Mouse (Mus musculus) midbrain, embryonic 14.5 days (tissue): ENCODE results near the gene Rassf5. TPM values are rescaled to one million over a fixed set of nuclear protein-coding genes. Genes with fewer than 3 reads are reported as not detected.
"Not testable (repeated sequence)": the region's sequence is repeated elsewhere in the genome, so short reads cannot be mapped to it uniquely, and the experiment has no call there.

Experiments
- ATAC-seq: fragments of 200-750 bp; cut with Nextera tagmentation; 2 replicates; pipeline ENCODE4 v1.8.0; 2017; ENCODE audit warnings: moderate number of reproducible peaks, moderate library complexity; ENCODE audit not compliant: low FRiP score, low TSS enrichment
- DNase-seq: peaks from one replicate; pipeline ENCODE4 v3.0.0-alpha.2; 2015
- H3K27ac ChIP-seq: fragments of 300-500 bp; sonication (generic); replicated peaks from 2 replicates; pipeline ENCODE4 v1.5.1; 2014; ENCODE audit warnings: mild to moderate bottlenecking, low read depth, low read length, moderate library complexity
- H3K27me3 ChIP-seq: fragments of 300-500 bp; sonication (generic); 2 replicates; pipeline ENCODE4 v1.6.1; 2014; ENCODE audit warnings: low read length, control low read depth, mixed read lengths; ENCODE audit not compliant: control insufficient read depth, insufficient read depth
- H3K36me3 ChIP-seq: fragments of 300-500 bp; sonication (generic); 2 replicates; pipeline ENCODE4 v1.6.1; 2014; ENCODE audit warnings: low read length, control low read depth; ENCODE audit not compliant: control insufficient read depth, insufficient read depth
- H3K4me1 ChIP-seq: fragments of 300-500 bp; sonication (generic); 2 replicates; pipeline ENCODE4 v1.6.1; 2014; ENCODE audit warnings: mild to moderate bottlenecking, antibody characterized with exemption, low read length, control low read depth; ENCODE audit not compliant: control insufficient read depth, insufficient read depth
- H3K4me2 ChIP-seq: fragments of 300-500 bp; sonication (generic); 2 replicates; pipeline ENCODE4 v1.6.1; 2014; ENCODE audit warnings: mild to moderate bottlenecking, low read length, moderate library complexity
- H3K4me3 ChIP-seq: fragments of 300-500 bp; sonication (generic); replicated peaks from 2 replicates; pipeline ENCODE4 v1.5.1; 2014; ENCODE audit warnings: low read depth, low read length
- H3K9ac ChIP-seq: fragments of 300-500 bp; sonication (generic); replicated peaks from 2 replicates; pipeline ENCODE4 v1.6.1; 2014; ENCODE audit warnings: mild to moderate bottlenecking, low read length, moderate library complexity
- H3K9me3 ChIP-seq: fragments of 300-500 bp; sonication (generic); 2 replicates; pipeline ENCODE4 v1.6.1; 2016; ENCODE audit warnings: low read length, control low read depth, mixed read lengths; ENCODE audit not compliant: control insufficient read depth
- WGBS: fragments of 180-500 bp; shearing (Covaris S2); extraction: QIAGEN DNeasy Blood & Tissue Kit; methylation state at CpG from one replicate; pipeline ENCODE4 v1.1.7; 2014; 5-methylcytosine and 5-hydroxymethylcytosine counted together
- polyA plus RNA-seq: library from polyadenylated mRNA; unstranded; fragments of >200 nt; fragmentation: Nextera tagmentation; extraction: Ambion mirVana; gene quantifications from 2 replicates; pipeline ENCODE4 v1.2.1, GENCODE M21; 2014

The Rassf5 gene
- polyA plus RNA-seq, 1 experiment from 2014 or later = 3.0 TPM

GRCm38 (mm10) chr1:131174299-131174861 lies 70.7 kb downstream of the Rassf5 start:
- no peaks in the 10 kb centered on the region for H3K9me3 ChIP-seq
- no peak overlapping the region for H3K4me2 ChIP-seq
- ATAC-seq (no peak), DNase-seq (no peak)
- H3K9ac ChIP-seq = no peak overlapping the region
- peaks cover 88% of the 10 kb centered on the region for H3K36me3 ChIP-seq
- no peak overlapping the region for H3K4me3 ChIP-seq
- H3K27me3 ChIP-seq = no peaks in the 10 kb centered on the region
- WGBS = 92% methylated on average over 12 of the region's 12 CpGs
- no peaks in the 10 kb centered on the region for H3K4me1 ChIP-seq
- no peak overlapping the region for H3K27ac ChIP-seq

DNA sequence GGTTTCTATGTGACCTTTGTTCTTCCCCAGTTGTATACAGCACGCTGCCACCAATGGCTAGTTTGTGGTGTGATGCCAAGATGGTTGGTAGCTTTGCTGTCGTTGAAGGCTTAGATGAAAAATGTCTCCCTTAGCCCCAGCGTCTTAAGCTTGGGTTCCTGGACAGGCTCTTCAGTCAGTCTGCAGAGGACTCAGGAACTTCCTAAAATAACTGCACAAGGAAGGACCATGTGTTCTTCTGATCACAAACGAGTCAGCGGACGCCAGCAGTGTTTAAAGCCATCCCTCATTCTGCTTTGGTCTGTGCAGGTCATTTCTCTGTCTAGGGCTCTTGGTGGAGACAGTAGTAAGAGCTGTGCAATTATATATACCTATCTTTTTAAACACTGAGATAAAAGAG lies 71.2 kb downstream of the Rassf5 start:
- no peak for DNase-seq
- no peak for ATAC-seq
- Histone ChIP-seq H3K9ac (no peak overlapping the region), H3K9me3 (no peaks in the 10 kb centered on the region), H3K4me3 (no peak overlapping the region), H3K4me2 (no peak overlapping the region), H3K36me3 (peaks cover 91% of the 10 kb centered on the region), H3K4me1 (no peaks in the 10 kb centered on the region), H3K27ac (no peak overlapping the region), H3K27me3 (no peaks in the 10 kb centered on the region)
- WGBS = 83% methylated on average over 6 of the region's 6 CpGs

DNA sequence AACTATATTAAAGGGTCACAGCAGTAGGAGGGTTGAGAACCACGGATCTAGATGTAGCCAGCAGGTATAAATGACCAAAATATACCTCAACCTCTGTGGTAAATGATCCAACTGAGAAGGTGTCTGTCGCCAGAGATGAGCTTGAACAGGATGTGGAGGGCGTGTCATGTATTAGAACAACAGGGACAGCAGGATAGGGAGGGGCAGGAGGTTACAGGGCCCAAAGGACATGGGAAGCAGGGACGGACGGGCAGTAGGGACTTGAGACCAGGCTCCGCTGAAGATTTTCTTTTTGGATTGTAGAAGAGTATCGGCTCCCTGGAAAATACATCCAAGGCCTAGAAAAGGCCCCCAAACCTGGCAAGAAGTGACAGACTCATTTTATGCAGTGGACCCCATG lies 72.1 kb downstream of the Rassf5 start:
- Histone ChIP-seq H3K27me3 (no peaks in the 10 kb centered on the region), H3K36me3 (peaks cover 94% of the 10 kb centered on the region), H3K4me1 (no peaks in the 10 kb centered on the region), H3K9ac (no peak overlapping the region), H3K27ac (no peak overlapping the region), H3K9me3 (no peaks in the 10 kb centered on the region), H3K4me2 (no peak overlapping the region), H3K4me3 (no peak overlapping the region)
- 92% methylated on average over 7 of the region's 7 CpGs for WGBS
- DNase-seq = no peak
- no peak for ATAC-seq

DNA sequence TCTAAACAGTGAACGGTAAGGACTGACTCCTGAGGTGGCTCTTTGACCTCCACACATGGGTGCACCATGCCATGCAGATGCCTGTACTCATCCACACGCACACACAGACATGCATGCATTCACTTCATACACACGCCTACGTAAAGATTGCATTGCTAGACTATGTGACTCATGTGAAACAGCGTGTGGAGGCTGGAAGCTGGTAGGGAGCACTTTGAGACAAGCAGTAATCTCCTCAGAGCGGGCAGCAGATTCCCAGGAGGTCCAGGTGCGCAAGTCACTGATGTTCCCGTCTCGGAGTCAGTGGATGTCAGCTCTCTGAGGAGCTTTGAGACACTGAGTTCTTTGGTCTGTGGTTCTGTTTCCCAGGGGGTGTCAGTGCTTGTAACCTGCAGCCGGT lies 77.4 kb downstream of the Rassf5 start:
- Histone ChIP-seq H3K4me2 (no peak overlapping the region), H3K27ac (no peak overlapping the region), H3K36me3 (peaks cover 94% of the 10 kb centered on the region), H3K9me3 (no peaks in the 10 kb centered on the region), H3K9ac (no peak overlapping the region), H3K27me3 (no peaks in the 10 kb centered on the region), H3K4me1 (no peaks in the 10 kb centered on the region), H3K4me3 (no peak overlapping the region)
- 96% methylated on average over 10 of the region's 10 CpGs for WGBS
- DNase-seq (no peak), ATAC-seq (no peak)

GRCm38 (mm10) chr1:131164427-131164826 lies 80.6 kb downstream of the Rassf5 start:
- no peaks in the 10 kb centered on the region for H3K4me1 ChIP-seq
- no peak for ATAC-seq
- H3K9ac ChIP-seq = no peak overlapping the region
- H3K4me3 ChIP-seq = no peak overlapping the region
- no peak overlapping the region for H3K27ac ChIP-seq
- DNase-seq = no peak
- WGBS = 95% methylated on average over 6 of the region's 6 CpGs
- H3K27me3 ChIP-seq = no peaks in the 10 kb centered on the region
- H3K4me2 ChIP-seq = no peak overlapping the region
- H3K9me3 ChIP-seq = no peaks in the 10 kb centered on the region
- H3K36me3 ChIP-seq = peaks cover 89% of the 10 kb centered on the region

GRCm38 (mm10) chr1:131161091-131161490 lies 84.0 kb downstream of the Rassf5 start:
- DNase-seq (no peak), ATAC-seq (no peak)
- H3K9me3 ChIP-seq = no peaks in the 10 kb centered on the region
- H3K27me3 ChIP-seq = no peaks in the 10 kb centered on the region
- H3K36me3 ChIP-seq = peaks cover 74% of the 10 kb centered on the region
- no peak overlapping the region for H3K27ac ChIP-seq
- H3K4me3 ChIP-seq = no peak overlapping the region
- WGBS = 93% methylated on average over 11 of the region's 11 CpGs
- no peaks in the 10 kb centered on the region for H3K4me1 ChIP-seq
- H3K9ac ChIP-seq = no peak overlapping the region
- H3K4me2 ChIP-seq = no peak overlapping the region

GRCm38 (mm10) chr1:131159573-131160327 lies 85.3 kb downstream of the Rassf5 start:
- not testable (repeated sequence) for H3K27ac ChIP-seq, H3K4me1 ChIP-seq, H3K9me3 ChIP-seq, ATAC-seq, H3K9ac ChIP-seq, H3K4me3 ChIP-seq, H3K27me3 ChIP-seq, H3K4me2 ChIP-seq, DNase-seq
- peaks cover 62% of the 10 kb centered on the region for H3K36me3 ChIP-seq
- WGBS = 93% methylated on average over 3 of the region's 3 CpGs

GRCm38 (mm10) chr1:131155456-131155855 lies 89.6 kb downstream of the Rassf5 start:
- Histone ChIP-seq H3K27me3 (no peaks in the 10 kb centered on the region; the same call in 1 of the 2 replicates), H3K9ac (no peak overlapping the region), H3K4me3 (no peak overlapping the region), H3K9me3 (no peaks in the 10 kb centered on the region), H3K27ac (no peak overlapping the region), H3K4me2 (no peak overlapping the region), H3K36me3 (peaks cover 21% of the 10 kb centered on the region), H3K4me1 (peaks cover 10% of the 10 kb centered on the region)
- DNase-seq = peak; percentile 75
- 53% methylated on average over 2 of the region's 2 CpGs for WGBS
- ATAC-seq = no peak
